Mouse (Mus musculus) kidney, embryonic 16.5 days (tissue): ENCODE data around the gene Six3. TPM values are rescaled to one million over a fixed set of nuclear protein-coding genes. Genes with fewer than 3 reads are reported as not detected.

ENCODE experiments used
- ATAC-seq: fragments of 200-750 bp; cut with Nextera tagmentation; 2 replicates; pipeline ENCODE4 v1.8.0; 2017; ENCODE audit warnings: moderate TSS enrichment; ENCODE audit not compliant: low FRiP score, low TSS enrichment
- H3K27ac ChIP-seq: fragments of 300-500 bp; sonication (generic); 2 replicates; pipeline ENCODE4 v1.5.1; 2014; ENCODE audit warnings: low read length
- H3K27me3 ChIP-seq: fragments of 300-500 bp; sonication (generic); 2 replicates; pipeline ENCODE4 v1.6.1; 2014; ENCODE audit warnings: low read length, control low read depth, mixed read lengths; ENCODE audit not compliant: insufficient read depth
- H3K36me3 ChIP-seq: fragments of 300-500 bp; sonication (generic); 2 replicates; pipeline ENCODE4 v1.6.1; 2014; ENCODE audit warnings: low read length, control low read depth, mixed read lengths; ENCODE audit not compliant: insufficient read depth
- H3K4me1 ChIP-seq: fragments of 300-500 bp; sonication (generic); 2 replicates; pipeline ENCODE4 v1.6.1; 2014; ENCODE audit warnings: low read length, control low read depth, mixed read lengths; ENCODE audit not compliant: insufficient read depth
- H3K4me2 ChIP-seq: fragments of 300-500 bp; sonication (generic); replicated peaks from 2 replicates; pipeline ENCODE4 v1.6.1; 2014; ENCODE audit warnings: low read depth, low read length
- H3K4me3 ChIP-seq: fragments of 300-500 bp; sonication (generic); 2 replicates; pipeline ENCODE4 v1.5.1; 2014; ENCODE audit warnings: mild to moderate bottlenecking, low read length
- H3K9ac ChIP-seq: fragments of 300-500 bp; sonication (generic); replicated peaks from 2 replicates; pipeline ENCODE4 v1.6.1; 2014; ENCODE audit warnings: low read length
- H3K9me3 ChIP-seq: fragments of 300-500 bp; sonication (generic); 2 replicates; pipeline ENCODE4 v1.6.1; 2016; ENCODE audit warnings: low read length, control low read depth
- WGBS: fragments of 180-500 bp; shearing (Covaris S2); extraction: QIAGEN DNeasy Blood & Tissue Kit; methylation state at CpG from one replicate; pipeline ENCODE4 v1.1.7; 2014; 5-methylcytosine and 5-hydroxymethylcytosine counted together
- polyA plus RNA-seq: library from polyadenylated mRNA; unstranded; fragments of >200 nt; fragmentation: Nextera tagmentation; extraction: Ambion mirVana; gene quantifications from 2 replicates; pipeline ENCODE4 v1.2.1, GENCODE M21; 2015

The Six3 gene
- polyA plus RNA-seq, 1 experiment from 2014 or later = not detected

- H3K27ac ChIP-seq = no peak overlapping the region
- peak overlapping the region; percentile 38 for H3K4me3 ChIP-seq
- H3K36me3 ChIP-seq = no peaks in the 10 kb centered on the region
- H3K9ac ChIP-seq = peak overlapping the region; percentile 39; the same call in 1 of the 2 replicates
- no peak for ATAC-seq
- H3K9me3 ChIP-seq = no peaks in the 10 kb centered on the region
- H3K27me3 ChIP-seq = peaks cover 42% of the 10 kb centered on the region
- 10% methylated on average over 11 of the region's 12 CpGs for WGBS
- peaks cover 7% of the 10 kb centered on the region; the same call in 1 of the 2 replicates for H3K4me1 ChIP-seq
- peak overlapping the region; percentile 60 for H3K4me2 ChIP-seq
These were observed 31.9 kb downstream of the Six3 start for GRCm38 (mm10) chr17:85645312-85645711.

GRCm38 (mm10) chr17:85645718-85646665, 32.6 kb downstream of the Six3 start:
- no peak overlapping the region for H3K27ac ChIP-seq
- H3K9me3 ChIP-seq = no peaks in the 10 kb centered on the region
- peak; percentile 78 for ATAC-seq
- peak overlapping the region; percentile 39; the same call in 1 of the 2 replicates for H3K9ac ChIP-seq
- H3K27me3 ChIP-seq = peaks cover 41% of the 10 kb centered on the region
- peaks cover 7% of the 10 kb centered on the region; the same call in 1 of the 2 replicates for H3K4me1 ChIP-seq
- no peaks in the 10 kb centered on the region for H3K36me3 ChIP-seq
- WGBS = 4% methylated on average over 36 of the region's 36 CpGs
- H3K4me2 ChIP-seq = peak overlapping the region; percentile 60
- H3K4me3 ChIP-seq = peak overlapping the region; percentile 38

- no peak overlapping the region for H3K4me3 ChIP-seq
- peaks cover 17% of the 10 kb centered on the region for H3K27me3 ChIP-seq
- ATAC-seq = no peak
- no peak overlapping the region for H3K4me2 ChIP-seq
- H3K36me3 ChIP-seq = no peaks in the 10 kb centered on the region
- peaks cover 4% of the 10 kb centered on the region; the same call in 1 of the 2 replicates for H3K4me1 ChIP-seq
- 91% methylated on average over 1 of the region's 1 CpGs for WGBS
- no peaks in the 10 kb centered on the region for H3K9me3 ChIP-seq
- no peak overlapping the region for H3K9ac ChIP-seq
- H3K27ac ChIP-seq = no peak overlapping the region
These were observed 46.6 kb downstream of the Six3 start for GRCm38 (mm10) chr17:85660016-85660415.

GRCm38 (mm10) chr17:85661521-85661920, 48.1 kb downstream of the Six3 start:
- H3K9me3 ChIP-seq = no peaks in the 10 kb centered on the region
- no peak overlapping the region for H3K4me2 ChIP-seq
- 52% methylated on average over 5 of the region's 5 CpGs for WGBS
- H3K9ac ChIP-seq = no peak overlapping the region
- H3K36me3 ChIP-seq = no peaks in the 10 kb centered on the region
- peaks cover 7% of the 10 kb centered on the region; the same call in 1 of the 2 replicates for H3K4me1 ChIP-seq
- H3K4me3 ChIP-seq = no peak overlapping the region
- no peak overlapping the region for H3K27ac ChIP-seq
- ATAC-seq = no peak
- H3K27me3 ChIP-seq = peaks cover 21% of the 10 kb centered on the region

GRCm38 (mm10) chr17:85664202-85664601, 50.8 kb downstream of the Six3 start:
- no peak overlapping the region; the same call in 1 of the 2 replicates for H3K4me3 ChIP-seq
- ATAC-seq = no peak

GRCm38 (mm10) chr17:85664618-85665320, 51.4 kb downstream of the Six3 start:
- H3K36me3 ChIP-seq = no peaks in the 10 kb centered on the region
- 1% methylated on average over 20 of the region's 20 CpGs for WGBS
- no peak overlapping the region for H3K27ac ChIP-seq
- no peaks in the 10 kb centered on the region for H3K9me3 ChIP-seq
- no peak overlapping the region for H3K9ac ChIP-seq
- H3K4me2 ChIP-seq = peak overlapping the region; percentile 52
- peak overlapping the region; percentile 29 for H3K4me3 ChIP-seq
- peaks cover 24% of the 10 kb centered on the region for H3K27me3 ChIP-seq
- ATAC-seq = peak; percentile 79; the same call in 1 of the 2 replicates
- peaks cover 7% of the 10 kb centered on the region; the same call in 1 of the 2 replicates for H3K4me1 ChIP-seq

More at GRCm38 (mm10) chr17:85664202-85664601, 50.8 kb downstream of the Six3 start:
- no peaks in the 10 kb centered on the region for H3K9me3 ChIP-seq
- H3K4me1 ChIP-seq = peaks cover 7% of the 10 kb centered on the region; the same call in 1 of the 2 replicates
- H3K9ac ChIP-seq = no peak overlapping the region
- peaks cover 24% of the 10 kb centered on the region for H3K27me3 ChIP-seq
- no peak overlapping the region for H3K27ac ChIP-seq
- peak overlapping the region; percentile 52 for H3K4me2 ChIP-seq
- H3K36me3 ChIP-seq = no peaks in the 10 kb centered on the region
- WGBS = 32% methylated on average over 2 of the region's 2 CpGs

Other genes with a start within 250 kb of the Six3 start
- 13.3 and 15.9 TPM in 2 replicates for gene Six2, start 74.7 kb downstream of the Six3 start, polyA plus RNA-seq